Comparison of ENCODE assay signal across 21 mouse cellular contexts in the genomic region with DNA sequence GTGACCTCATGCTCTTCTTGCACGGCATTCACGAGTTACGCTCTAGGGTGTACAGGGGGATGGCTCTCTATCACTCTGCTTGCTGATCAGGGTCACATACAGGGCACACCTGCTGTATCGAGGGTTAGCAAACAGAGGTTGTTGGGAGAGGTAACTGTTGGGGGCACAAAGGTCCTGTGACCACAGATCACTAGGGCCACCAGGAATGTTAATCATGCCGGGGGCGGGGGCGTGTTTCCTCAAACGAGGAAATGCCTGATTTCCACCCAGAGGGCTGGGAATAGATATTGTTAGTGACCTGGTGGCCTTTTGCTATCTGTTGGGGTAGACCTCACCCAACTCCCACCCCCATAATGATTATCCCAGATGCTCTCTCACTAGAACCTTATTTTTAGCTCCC. TPM values are rescaled to one million over a fixed set of nuclear protein-coding genes. Genes with fewer than 3 reads are reported as not detected.
A peak's percentile ranks its signal among the peaks of the same experiment; 100 is the strongest.
DNase-seq lines count a peak whose midpoint lies in the region; ATAC-seq and TF ChIP-seq lines count a peak whose summit lies in the region.
"Had no signal": no experiment of that assay in that cellular context is flagged by ENCODE, and none has a peak within 500 bp of the region (broad histone marks: within the 10 kb centered on the region; RNA-seq: fewer than 3 reads in every experiment).

No protein-coding gene starts in this region.

- WGBS in liver, embryonic 11.5 days: 72% methylated on average over 8 of the region's 8 CpGs
- 63% methylated on average over 8 of the region's 8 CpGs for WGBS in stomach, embryonic 14.5 days

- no peaks in the 10 kb centered on the region for H3K9me3 ChIP-seq in liver, embryonic 11.5 days (ENCODE audit: control insufficient read depth, low read length)
- H3K9me3 ChIP-seq in stomach, embryonic 14.5 days (ENCODE audit: control insufficient read depth, low read depth, low read length): no peaks in the 10 kb centered on the region
- H3K9me3 ChIP-seq: embryonic facial prominence, embryonic 13.5 days; lung, embryonic 15.5 days; midbrain, embryonic 12.5 days; neural tube, embryonic 12.5 days had no signal

- no peak overlapping the region for H3K4me2 ChIP-seq in liver, embryonic 11.5 days
- no peak overlapping the region for H3K4me2 ChIP-seq in stomach, embryonic 14.5 days (replicated peaks; ENCODE audit: low read depth, low read length)
- H3K4me2 ChIP-seq: embryonic facial prominence, embryonic 13.5 days; hindbrain, embryonic 14.5 days; kidney, embryonic 15.5 days; limb, embryonic 13.5 days; lung, embryonic 15.5 days; midbrain, embryonic 12.5 days; neural tube, embryonic 12.5 days had no signal

- no peak overlapping the region for H3K9ac ChIP-seq in liver, embryonic 11.5 days (ENCODE audit: low read depth, low read length)
- no peak overlapping the region for H3K9ac ChIP-seq in stomach, embryonic 14.5 days (replicated peaks; ENCODE audit: low read depth, low read length)
- H3K9ac ChIP-seq: embryonic facial prominence, embryonic 13.5 days; hindbrain, embryonic 14.5 days; kidney, embryonic 15.5 days; limb, embryonic 13.5 days; lung, embryonic 15.5 days; midbrain, embryonic 12.5 days; neural tube, embryonic 12.5 days had no signal

- no peaks in the 10 kb centered on the region for H3K27me3 ChIP-seq in liver, embryonic 11.5 days (replicated peaks; ENCODE audit: control insufficient read depth, insufficient read depth, low read length)
- no peaks in the 10 kb centered on the region for H3K27me3 ChIP-seq in stomach, embryonic 14.5 days (ENCODE audit: control insufficient read depth, insufficient read depth, low read length)
- H3K27me3 ChIP-seq: embryonic facial prominence, embryonic 13.5 days; kidney, embryonic 15.5 days; limb, embryonic 13.5 days; lung, embryonic 15.5 days; midbrain, embryonic 12.5 days; neural tube, embryonic 12.5 days had no signal

- peak; percentile 31 for DNase-seq in gastrocnemius, adult 2 months
- no peak for DNase-seq in gastrocnemius, postnatal 4 days (ENCODE audit: low spot score in 2 of 2)
- peak; percentile 76 for DNase-seq in heart, adult 8-10 months (ENCODE audit: low spot score)
- no peak for DNase-seq in liver, embryonic 11.5 days (ENCODE audit: low spot score)
- DNase-seq in thymus, postnatal 10 days (ENCODE audit: low spot score in 2 of 2): no peak
- DNase-seq in layer of hippocampus, adult 9-10 months (ENCODE audit: low spot score): no peak
- DNase-seq: adrenal gland, adult 8-10 months; cerebellum, postnatal 10 days; gastrocnemius, postnatal 25 days had no signal

- no peak overlapping the region for H3K4me3 ChIP-seq in gastrocnemius, adult 2 months
- no peak overlapping the region for H3K4me3 ChIP-seq in liver, embryonic 11.5 days (ENCODE audit: low read depth, low read length)
- no peak overlapping the region for H3K4me3 ChIP-seq in stomach, embryonic 14.5 days (ENCODE audit: low read depth, low read length)
- H3K4me3 ChIP-seq: embryonic facial prominence, embryonic 13.5 days; kidney, embryonic 15.5 days; limb, embryonic 13.5 days; lung, embryonic 15.5 days; midbrain, embryonic 12.5 days; neural tube, embryonic 12.5 days had no signal

- no peaks in the 10 kb centered on the region for H3K36me3 ChIP-seq in liver, embryonic 11.5 days (ENCODE audit: control insufficient read depth, insufficient read depth, low read length)
- H3K36me3 ChIP-seq in stomach, embryonic 14.5 days (ENCODE audit: control insufficient read depth, insufficient read depth, low read length): no peaks in the 10 kb centered on the region
- H3K36me3 ChIP-seq: embryonic facial prominence, embryonic 13.5 days; kidney, embryonic 15.5 days; limb, embryonic 13.5 days; lung, embryonic 15.5 days; midbrain, embryonic 12.5 days; neural tube, embryonic 12.5 days had no signal

- intact Hi-C loops in gastrocnemius, adult 2 months (cut with DNase I): no loop called here

- H3K4me1 ChIP-seq in liver, embryonic 11.5 days (replicated peaks; ENCODE audit: control insufficient read depth, insufficient read depth, low read length): no peaks in the 10 kb centered on the region
- H3K4me1 ChIP-seq in stomach, embryonic 14.5 days (ENCODE audit: control insufficient read depth, insufficient read depth, low read length): no peaks in the 10 kb centered on the region
- H3K4me1 ChIP-seq: embryonic facial prominence, embryonic 13.5 days; limb, embryonic 13.5 days; midbrain, embryonic 12.5 days; neural tube, embryonic 12.5 days had no signal

- H3K27ac ChIP-seq in gastrocnemius, adult 2 months: 0 out of 2 replicates have a peak overlapping the region, but pooled peaks have one; percentile 8
- H3K27ac ChIP-seq in liver, embryonic 11.5 days (ENCODE audit: low read depth, low read length): no peak overlapping the region
- no peak overlapping the region for H3K27ac ChIP-seq in stomach, embryonic 14.5 days (ENCODE audit: low read length)
- H3K27ac ChIP-seq: embryonic facial prominence, embryonic 13.5 days; hindbrain, embryonic 14.5 days; kidney, embryonic 15.5 days; limb, embryonic 13.5 days; lung, embryonic 15.5 days; macrophage; midbrain, embryonic 12.5 days; neural tube, embryonic 12.5 days had no signal

- ATAC-seq in liver, embryonic 11.5 days (replicated peaks; ENCODE audit: low FRiP score): peak; percentile 84
- peak; percentile 37; the same call in 1 of the 2 replicates for ATAC-seq in stomach, embryonic 14.5 days (ENCODE audit: insufficient number of reproducible peaks, insufficient read depth, low FRiP score, low read depth)
- ATAC-seq in megakaryocyte, adult 5-6 weeks (ENCODE audit: poor library complexity, severe bottlenecking): no peak
- ATAC-seq: forebrain, embryonic 14.5 days had no signal

- TF ChIP-seq CTCF in gastrocnemius, adult 2 months (IDR thresholded peaks at IDR 0.05): no peak

RNA-seq across cellular contexts. Expression of a gene that starts 57.3 kb away (rescaled TPM):
- total RNA-seq in gastrocnemius, adult 2 months (2021): 1 to 10 TPM; 3.0 to 3.4 TPM
- 1 to 10 TPM; 6.3 to 6.4 TPM for total RNA-seq in gastrocnemius, postnatal 4 days (2021)
- total RNA-seq in heart, adult 8-10 months (2022): 1 to 10 TPM; 4.2 to 5.4 (median 5.1) TPM
- polyA plus RNA-seq in liver, embryonic 11.5 days (2014; fragmentation: Nextera tagmentation; extraction: Ambion mirVana): 22.0 and 23.8 TPM in 2 replicates
- 8.3 and 9.7 TPM in 2 replicates for polyA plus RNA-seq in stomach, embryonic 14.5 days (2014; fragmentation: Nextera tagmentation; extraction: Ambion mirVana)
- total RNA-seq in megakaryocyte, adult 5-6 weeks (2015): 0.67 and 0.68 TPM in 2 replicates
- total RNA-seq in megakaryocyte, adult 5-6 weeks (2017): 0.29 and 1.5 TPM in 2 replicates
- total RNA-seq: monocyte, adult 5-6 weeks had no signal

Comparison
In these comparisons a context has a peak if more than half of its experiments do, and no peak if none do; other contexts are left out.
1. DNase-seq: peak in gastrocnemius, adult 2 months (single experiment) and heart, adult 8-10 months (single experiment); none in gastrocnemius, postnatal 4 days (0 of 2), liver, embryonic 11.5 days (single experiment), thymus, postnatal 10 days (0 of 2) and layer of hippocampus, adult 9-10 months (single experiment).